Mouse (Mus musculus): ENCODE results near the gene D630003M21Rik. TPM values are rescaled to one million over a fixed set of nuclear protein-coding genes. Genes with fewer than 3 reads are reported as not detected.
A peak's percentile ranks its signal among the peaks of the same experiment; 100 is the strongest.

Gene D630003M21Rik
- polyA plus RNA-seq, 1 experiment from 2014 or later = 3.1 TPM

GRCm38 (mm10) chr2:158141690-158142440 is 87.2 kb downstream of the D630003M21Rik start:
- H3K36me3 ChIP-seq (replicated peaks) = no peaks in the 10 kb centered on the region
- DNase-seq (ENCODE audit: low spot score) = no peak
- H3K4me3 ChIP-seq = no peak overlapping the region
- peaks cover 29% of the 10 kb centered on the region for H3K27me3 ChIP-seq (replicated peaks; ENCODE audit: low read depth, poor library complexity, severe bottlenecking)
- H3K27ac ChIP-seq (replicated peaks) = peak overlapping the region; percentile 44
- H3K9me3 ChIP-seq = no peaks in the 10 kb centered on the region
- WGBS = 85% methylated on average over 7 of the region's 7 CpGs
- peaks cover 58% of the 10 kb centered on the region for H3K4me1 ChIP-seq

GRCm38 (mm10) chr2:158141271-158141670 is 87.8 kb downstream of the D630003M21Rik start:
- Histone ChIP-seq H3K4me1 (peaks cover 58% of the 10 kb centered on the region), H3K36me3 (replicated peaks) (no peaks in the 10 kb centered on the region), H3K4me3 (no peak overlapping the region), H3K27ac (replicated peaks) (peak overlapping the region; percentile 44; the same call in 1 of the 2 replicates), H3K9me3 (no peaks in the 10 kb centered on the region), H3K27me3 (replicated peaks; ENCODE audit: low read depth, poor library complexity, severe bottlenecking) (peaks cover 23% of the 10 kb centered on the region)
- no peak for DNase-seq (ENCODE audit: low spot score)
- WGBS = 70% methylated on average over 7 of the region's 7 CpGs

- Histone ChIP-seq H3K36me3 (replicated peaks) (no peaks in the 10 kb centered on the region), H3K27me3 (replicated peaks; ENCODE audit: low read depth, poor library complexity, severe bottlenecking) (peaks cover 17% of the 10 kb centered on the region), H3K4me1 (peaks cover 58% of the 10 kb centered on the region), H3K4me3 (no peak overlapping the region), H3K9me3 (no peaks in the 10 kb centered on the region), H3K27ac (replicated peaks) (no peak overlapping the region)
- no peak for DNase-seq (ENCODE audit: low spot score)
- WGBS = 81% methylated on average over 5 of the region's 5 CpGs
Measured at GRCm38 (mm10) chr2:158140664-158141063, 88.4 kb downstream of the D630003M21Rik start.

GRCm38 (mm10) chr2:158139628-158140027 is 89.4 kb downstream of the D630003M21Rik start:
- Histone ChIP-seq H3K4me1 (peaks cover 59% of the 10 kb centered on the region), H3K4me3 (no peak overlapping the region), H3K27me3 (replicated peaks; ENCODE audit: low read depth, poor library complexity, severe bottlenecking) (peaks cover 7% of the 10 kb centered on the region), H3K36me3 (replicated peaks) (no peaks in the 10 kb centered on the region), H3K9me3 (no peaks in the 10 kb centered on the region), H3K27ac (replicated peaks) (no peak overlapping the region)
- WGBS = 42% methylated on average over 7 of the region's 7 CpGs
- no peak for DNase-seq (ENCODE audit: low spot score)

GRCm38 (mm10) chr2:158138778-158139177 is 90.2 kb downstream of the D630003M21Rik start:
- H3K4me3 ChIP-seq = no peak overlapping the region
- no peaks in the 10 kb centered on the region for H3K9me3 ChIP-seq
- H3K27me3 ChIP-seq (replicated peaks; ENCODE audit: low read depth, poor library complexity, severe bottlenecking) = peaks cover 3% of the 10 kb centered on the region; the same call in 1 of the 2 replicates
- no peaks in the 10 kb centered on the region for H3K36me3 ChIP-seq (replicated peaks)
- H3K4me1 ChIP-seq = peaks cover 54% of the 10 kb centered on the region
- 91% methylated on average over 9 of the region's 9 CpGs for WGBS
- no peak for DNase-seq (ENCODE audit: low spot score)
- no peak overlapping the region for H3K27ac ChIP-seq (replicated peaks)

GRCm38 (mm10) chr2:158137771-158138170 is 91.3 kb downstream of the D630003M21Rik start:
- no peaks in the 10 kb centered on the region for H3K36me3 ChIP-seq (replicated peaks)
- H3K9me3 ChIP-seq = no peaks in the 10 kb centered on the region
- H3K27me3 ChIP-seq (replicated peaks; ENCODE audit: low read depth, poor library complexity, severe bottlenecking) = no peaks in the 10 kb centered on the region
- peaks cover 44% of the 10 kb centered on the region for H3K4me1 ChIP-seq
- H3K4me3 ChIP-seq = no peak overlapping the region
- DNase-seq (ENCODE audit: low spot score) = no peak
- WGBS = 85% methylated on average over 12 of the region's 12 CpGs
- H3K27ac ChIP-seq (replicated peaks) = 0 out of 2 replicates have a peak overlapping the region, but pooled peaks have one; percentile 15

- H3K4me3 ChIP-seq = no peak overlapping the region
- peaks cover 45% of the 10 kb centered on the region for H3K4me1 ChIP-seq
Measured at GRCm38 (mm10) chr2:158136205-158136604, 92.8 kb downstream of the D630003M21Rik start.

GRCm38 (mm10) chr2:158133050-158133449 is 96.0 kb downstream of the D630003M21Rik start:
- whole genome bisulfite sequencing = 78% methylated on average over 6 of the region's 6 CpGs
- H3K27ac ChIP-seq (replicated peaks) = no peak overlapping the region
- H3K36me3 ChIP-seq (replicated peaks) = no peaks in the 10 kb centered on the region
- no peak overlapping the region for H3K4me3 ChIP-seq
- no peak for DNase-seq (ENCODE audit: low spot score)
- H3K4me1 ChIP-seq = peaks cover 47% of the 10 kb centered on the region
- no peaks in the 10 kb centered on the region for H3K9me3 ChIP-seq
- H3K27me3 ChIP-seq (replicated peaks; ENCODE audit: low read depth, poor library complexity, severe bottlenecking) = no peaks in the 10 kb centered on the region

More at GRCm38 (mm10) chr2:158136205-158136604, 92.8 kb downstream of the D630003M21Rik start:
- no peak for DNase-seq (ENCODE audit: low spot score)
- Histone ChIP-seq H3K36me3 (replicated peaks) (no peaks in the 10 kb centered on the region), H3K9me3 (no peaks in the 10 kb centered on the region), H3K27ac (replicated peaks) (no peak overlapping the region), H3K27me3 (replicated peaks; ENCODE audit: low read depth, poor library complexity, severe bottlenecking) (no peaks in the 10 kb centered on the region)
- WGBS = 48% methylated on average over 7 of the region's 7 CpGs

Small RNAs within 50 kb of the gene (microRNA-seq; reads per million reads assigned to microRNA genes)
- gene Mir7685 = not detected

Other genes with a start within 250 kb of the D630003M21Rik start
- gene Tti1, start 200.8 kb downstream of the D630003M21Rik start, polyA plus RNA-seq (2016; fragmentation: Nextera tagmentation; extraction: Ambion mirVana) = 37.8 and 39.2 TPM in 2 replicates
- 54.0 and 57.9 TPM in 2 replicates for gene Rprd1b, start 200.7 kb downstream of the D630003M21Rik start, polyA plus RNA-seq (2016; fragmentation: Nextera tagmentation; extraction: Ambion mirVana)
- gene Tgm2, start 82.8 kb downstream of the D630003M21Rik start, polyA plus RNA-seq (2016; fragmentation: Nextera tagmentation; extraction: Ambion mirVana) = 6.4 and 7.8 TPM in 2 replicates
- not detected in 2 replicates for gene Bpi, start 28.9 kb upstream of the D630003M21Rik start, polyA plus RNA-seq (2016; fragmentation: Nextera tagmentation; extraction: Ambion mirVana)
- gene Lbp, start 77.3 kb upstream of the D630003M21Rik start, polyA plus RNA-seq (2016; fragmentation: Nextera tagmentation; extraction: Ambion mirVana) = 1.9 and 3.4 TPM in 2 replicates
- gene Snhg11, start 146.4 kb upstream of the D630003M21Rik start, polyA plus RNA-seq (2016; fragmentation: Nextera tagmentation; extraction: Ambion mirVana) = 22.1 and 25.2 TPM in 2 replicates
- gene Ralgapb, start 180.6 kb upstream of the D630003M21Rik start, polyA plus RNA-seq (2016; fragmentation: Nextera tagmentation; extraction: Ambion mirVana) = 11.9 and 12.7 TPM in 2 replicates